ENCODE assay signal across 8 mouse cellular contexts in the genomic region with DNA sequence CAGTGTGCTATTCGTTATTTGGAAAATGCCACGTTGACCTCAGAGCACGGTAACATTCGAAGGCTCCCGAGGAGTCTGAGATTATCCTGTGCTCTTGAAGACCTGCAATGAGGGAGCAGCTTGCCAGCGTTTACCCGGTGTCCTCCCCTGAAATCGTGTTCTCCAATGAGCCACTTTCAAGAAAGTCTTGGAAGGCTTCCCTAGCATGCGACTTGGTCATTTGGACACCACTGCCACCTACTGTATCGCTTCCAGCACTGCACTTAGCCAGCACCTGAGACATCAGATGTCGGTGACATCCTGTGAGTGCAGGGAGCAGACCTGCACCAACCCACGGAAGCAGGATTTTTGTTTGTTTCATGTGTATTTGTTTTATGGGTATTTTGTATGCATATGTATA. TPM values are rescaled to one million over a fixed set of nuclear protein-coding genes. Genes with fewer than 3 reads are reported as not detected.
DNase-seq lines count a peak whose midpoint lies in the region; ATAC-seq and TF ChIP-seq lines count a peak whose summit lies in the region.

No protein-coding gene starts in this region.

- no peak overlapping the region for H3K4me2 ChIP-seq in forebrain, embryonic 11.5 days (ENCODE audit: low read depth, low read length, severe bottlenecking)
- H3K4me2 ChIP-seq in heart, embryonic 16.5 days (ENCODE audit: low read depth, low read length): peak overlapping the region; percentile 7; the same call in 1 of the 2 replicates
- peak overlapping the region; percentile 4 for H3K4me2 ChIP-seq in limb, embryonic 15.5 days
- H3K4me2 ChIP-seq in neural tube, embryonic 13.5 days: peak overlapping the region; percentile 26; the same call in 1 of the 2 replicates

- H3K9me3 ChIP-seq in ES-E14 (ENCODE audit: control insufficient read depth, insufficient read depth, low read depth, low read length): no peaks in the 10 kb centered on the region
- H3K9me3 ChIP-seq in forebrain, embryonic 11.5 days (ENCODE audit: control insufficient read depth, low read length): no peaks in the 10 kb centered on the region
- H3K9me3 ChIP-seq in heart, embryonic 16.5 days (replicated peaks; ENCODE audit: control insufficient read depth, low read length): no peaks in the 10 kb centered on the region
- H3K9me3 ChIP-seq in limb, embryonic 15.5 days: no peaks in the 10 kb centered on the region
- no peaks in the 10 kb centered on the region for H3K9me3 ChIP-seq in neural tube, embryonic 13.5 days

- H3K9ac ChIP-seq in ES-E14 (ENCODE audit: insufficient read depth, low read depth, low read length, poor library complexity, severe bottlenecking): no peak overlapping the region
- no peak overlapping the region for H3K9ac ChIP-seq in forebrain, embryonic 11.5 days (ENCODE audit: low read length)
- H3K9ac ChIP-seq in heart, embryonic 16.5 days (ENCODE audit: low read length): no peak overlapping the region
- no peak overlapping the region for H3K9ac ChIP-seq in limb, embryonic 15.5 days
- no peak overlapping the region for H3K9ac ChIP-seq in neural tube, embryonic 13.5 days

- in situ Hi-C loops in ES-E14 (cut with MboI; ENCODE audit: low sequenced_read_pairs in 2 of 2, unreplicated experiment in 2 of 2): no loop called here

- peak; percentile 58 for DNase-seq in ES-E14 (ENCODE audit: low read depth, low spot score)
- DNase-seq in brain, embryonic 18.5 days (ENCODE audit: low read depth, low spot score): peak; percentile 45
- DNase-seq in forebrain, embryonic 11.5 days (ENCODE audit: low spot score): peak; percentile 78
- DNase-seq in kidney, postnatal 10 days: peak; percentile 77
- DNase-seq in thymus, postnatal 36 days: peak; percentile 29 to 41

- H3K36me3 ChIP-seq in ES-E14 (ENCODE audit: control insufficient read depth, insufficient read depth, low read length, poor library complexity, severe bottlenecking): no peaks in the 10 kb centered on the region
- no peaks in the 10 kb centered on the region for H3K36me3 ChIP-seq in forebrain, embryonic 11.5 days (ENCODE audit: control insufficient read depth, insufficient read depth, low read length)
- no peaks in the 10 kb centered on the region for H3K36me3 ChIP-seq in heart, embryonic 16.5 days (ENCODE audit: control insufficient read depth, insufficient read depth)
- H3K36me3 ChIP-seq in limb, embryonic 15.5 days: no peaks in the 10 kb centered on the region
- H3K36me3 ChIP-seq in neural tube, embryonic 13.5 days: no peaks in the 10 kb centered on the region

- no peak overlapping the region for H3K27ac ChIP-seq in ES-E14 (ENCODE audit: insufficient read depth, low read depth, low read length, poor library complexity, severe bottlenecking)
- H3K27ac ChIP-seq in forebrain, embryonic 11.5 days (ENCODE audit: low read depth, low read length): no peak overlapping the region
- no peak overlapping the region for H3K27ac ChIP-seq in heart, embryonic 16.5 days (ENCODE audit: low read length)
- H3K27ac ChIP-seq in limb, embryonic 15.5 days: no peak overlapping the region
- no peak overlapping the region for H3K27ac ChIP-seq in neural tube, embryonic 13.5 days (replicated peaks)

- no peak for ATAC-seq in forebrain, embryonic 11.5 days (replicated peaks; ENCODE audit: low FRiP score)
- no peak; the same call in 1 of the 2 replicates for ATAC-seq in heart, embryonic 16.5 days (replicated peaks; ENCODE audit: extremely low read depth, insufficient read depth, low FRiP score)
- ATAC-seq in limb, embryonic 15.5 days (ENCODE audit: insufficient number of reproducible peaks, low FRiP score, low TSS enrichment, low read depth): no peak
- ATAC-seq in neural tube, embryonic 13.5 days (ENCODE audit: low read depth): no peak; the same call in 1 of the 2 replicates

- H3K4me1 ChIP-seq in ES-E14 (ENCODE audit: control insufficient read depth in 2 of 2, insufficient read depth in 2 of 2, low read length in 2 of 2, poor library complexity in 1 of 2): no peaks in the 10 kb centered on the region
- no peaks in the 10 kb centered on the region for H3K4me1 ChIP-seq in forebrain, embryonic 11.5 days (replicated peaks; ENCODE audit: control insufficient read depth, insufficient read depth, low read length)
- H3K4me1 ChIP-seq in heart, embryonic 16.5 days (ENCODE audit: control insufficient read depth, insufficient read depth, low read length): peaks cover 4% of the 10 kb centered on the region
- peaks cover 14% of the 10 kb centered on the region for H3K4me1 ChIP-seq in limb, embryonic 15.5 days
- peaks cover 5% of the 10 kb centered on the region; the same call in 1 of the 2 replicates for H3K4me1 ChIP-seq in neural tube, embryonic 13.5 days (replicated peaks)

- 7% methylated on average over 12 of the region's 12 CpGs for WGBS in forebrain, embryonic 11.5 days
- WGBS in heart, embryonic 16.5 days: 10% methylated on average over 12 of the region's 12 CpGs
- WGBS in limb, embryonic 15.5 days: 6% methylated on average over 12 of the region's 12 CpGs
- 7% methylated on average over 12 of the region's 12 CpGs for WGBS in neural tube, embryonic 13.5 days

- no peak overlapping the region for H3K4me3 ChIP-seq in ES-E14 (ENCODE audit: insufficient read depth in 1 of 2, low read depth in 1 of 2, low read length in 2 of 2, poor library complexity in 1 of 2, severe bottlenecking in 1 of 2)
- no peak overlapping the region for H3K4me3 ChIP-seq in forebrain, embryonic 11.5 days (ENCODE audit: low read depth, low read length)
- no peak overlapping the region for H3K4me3 ChIP-seq in heart, embryonic 16.5 days (ENCODE audit: low read length)
- 0 out of 2 replicates have a peak overlapping the region, but pooled peaks have one; percentile 1 for H3K4me3 ChIP-seq in limb, embryonic 15.5 days
- no peak overlapping the region for H3K4me3 ChIP-seq in neural tube, embryonic 13.5 days

- no peaks in the 10 kb centered on the region for H3K27me3 ChIP-seq in forebrain, embryonic 11.5 days (ENCODE audit: control insufficient read depth, insufficient read depth, low read length)
- peaks cover 3% of the 10 kb centered on the region; the same call in 1 of the 2 replicates for H3K27me3 ChIP-seq in heart, embryonic 16.5 days (ENCODE audit: control insufficient read depth, insufficient read depth, low read length)
- H3K27me3 ChIP-seq in limb, embryonic 15.5 days: peaks cover 8% of the 10 kb centered on the region
- H3K27me3 ChIP-seq in neural tube, embryonic 13.5 days: peaks cover 8% of the 10 kb centered on the region; the same call in 1 of the 2 replicates

TF ChIP-seq in ES-E14, 5 proteins besides CTCF, POLR2A, EP300 and RAD21:
- peak; percentile 80 for TF ChIP-seq ZC3H11A (IDR thresholded peaks at IDR 0.05; ENCODE audit: borderline replicate concordance, low read depth, low read length)
- no peak for TF ChIP-seq CHD2 (IDR thresholded peaks at IDR 0.05; ENCODE audit: low read depth, low read length)

RNA-seq across cellular contexts. Expression of a gene that starts 15.4 kb away (rescaled TPM):
- total RNA-seq in ES-E14 (2012; rRNA removed): 12.8 and 36.3 TPM in 2 replicates
- polyA plus RNA-seq in forebrain, embryonic 11.5 days (2014; fragmentation: Nextera tagmentation; extraction: Ambion mirVana): 0.29 and 1.1 TPM in 2 replicates
- polyA plus RNA-seq in heart, embryonic 16.5 days (2015; fragmentation: Nextera tagmentation; extraction: Ambion mirVana): 0.59 and 0.65 TPM in 2 replicates
- polyA plus RNA-seq in limb, embryonic 15.5 days (2015; fragmentation: Nextera tagmentation; extraction: Ambion mirVana): 8.0 and 9.2 TPM in 2 replicates
- 0.25 and 0.29 TPM in 2 replicates for polyA plus RNA-seq in neural tube, embryonic 13.5 days (2015; fragmentation: Nextera tagmentation; extraction: Ambion mirVana)

RNA-seq across cellular contexts. Expression of a gene that starts 55.0 kb away (rescaled TPM):
- total RNA-seq in ES-E14 (2012; rRNA removed): 6.1 and 6.4 TPM in 2 replicates
- polyA plus RNA-seq in forebrain, embryonic 11.5 days (2014; fragmentation: Nextera tagmentation; extraction: Ambion mirVana): 6.4 and 7.1 TPM in 2 replicates
- polyA plus RNA-seq in heart, embryonic 16.5 days (2015; fragmentation: Nextera tagmentation; extraction: Ambion mirVana): 2.1 and 2.8 TPM in 2 replicates
- polyA plus RNA-seq in limb, embryonic 15.5 days (2015; fragmentation: Nextera tagmentation; extraction: Ambion mirVana): 6.3 and 8.7 TPM in 2 replicates
- 4.7 and 4.9 TPM in 2 replicates for polyA plus RNA-seq in neural tube, embryonic 13.5 days (2015; fragmentation: Nextera tagmentation; extraction: Ambion mirVana)
